Mouse (Mus musculus): ENCODE measurements around the gene Rpp14.

DNA sequence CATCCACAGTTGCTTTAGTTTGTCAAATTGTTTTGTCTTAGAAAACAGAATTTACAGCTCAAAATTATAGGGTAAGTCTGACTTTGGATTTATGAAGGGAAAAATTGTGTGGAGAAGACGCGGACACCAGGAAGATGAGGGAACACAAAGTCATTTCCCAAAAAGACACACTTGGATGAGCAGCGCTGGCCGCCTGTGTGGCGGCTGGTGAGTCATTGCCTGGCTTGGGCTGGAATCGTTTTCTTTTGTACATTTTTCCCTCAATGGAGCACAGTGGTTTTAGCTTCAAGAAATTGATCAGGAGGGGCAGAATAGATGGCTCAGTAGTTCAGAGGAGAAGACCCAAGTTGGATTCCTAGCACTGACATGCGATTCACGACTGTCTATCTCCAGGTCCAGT lies 21.7 kb downstream of the Rpp14 start:
- no peak for TF ChIP-seq CTCF (IDR thresholded peaks at IDR 0.05; ENCODE audit: control insufficient read depth, insufficient read depth, insufficient read length)
- TF ChIP-seq MAX (IDR thresholded peaks at IDR 0.05): no peak
- no peak for TF ChIP-seq USF1 (IDR thresholded peaks at IDR 0.05; ENCODE audit: low read depth)
- TF ChIP-seq MYOG (IDR thresholded peaks at IDR 0.05; ENCODE audit: control insufficient read depth, extremely low read depth, insufficient read length): no peak
- TF ChIP-seq FOSL1 (IDR thresholded peaks at IDR 0.05; ENCODE audit: insufficient read depth, low read length, poor library complexity, severe bottlenecking): no peak

Data from C2C12 (cell line).